Mouse (Mus musculus): ENCODE measurements around the gene Faf1. TPM values are rescaled to one million over a fixed set of nuclear protein-coding genes. Genes with fewer than 3 reads are reported as not detected.
A peak's percentile ranks its signal among the peaks of the same experiment; 100 is the strongest.

Gene Faf1
- polyA plus RNA-seq, 1 experiment from 2014 or later: 22.6 TPM

DNA sequence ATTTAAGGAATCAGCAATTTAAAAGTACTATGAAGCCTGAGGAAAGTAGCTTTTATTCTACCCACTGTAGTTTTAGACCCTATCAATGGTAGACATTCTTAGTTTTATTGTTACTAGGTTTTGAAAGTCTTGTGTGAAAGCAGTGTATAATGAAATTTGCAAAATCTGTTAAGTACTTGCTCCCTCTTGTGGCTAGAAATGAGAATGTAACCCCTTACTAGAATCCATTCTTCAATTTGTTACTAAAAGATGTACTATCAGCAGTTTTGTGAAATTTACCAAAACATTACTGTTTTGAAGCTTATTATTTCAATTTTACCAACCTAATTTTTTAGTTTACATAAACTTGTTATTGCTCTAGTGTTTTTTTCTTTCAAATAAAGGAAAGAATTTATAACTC lies 27.2 kb downstream of the Faf1 start:
- no peak overlapping the region for H3K9ac ChIP-seq (ENCODE audit: low read depth, low read length)
- H3K9me3 ChIP-seq (replicated peaks; ENCODE audit: low read length): no peaks in the 10 kb centered on the region
- H3K4me3 ChIP-seq (replicated peaks; ENCODE audit: low read depth, low read length): no peak overlapping the region
- no peak for ATAC-seq (replicated peaks; ENCODE audit: low FRiP score, low read depth)
- H3K4me2 ChIP-seq (ENCODE audit: low read length): no peak overlapping the region
- no peak overlapping the region for H3K27ac ChIP-seq
- DNase-seq (ENCODE audit: low spot score): peak; percentile 88
- no peaks in the 10 kb centered on the region for H3K27me3 ChIP-seq (ENCODE audit: insufficient read depth, low read length)
- H3K4me1 ChIP-seq (replicated peaks; ENCODE audit: insufficient read depth, low read length): no peaks in the 10 kb centered on the region
- no peaks in the 10 kb centered on the region for H3K36me3 ChIP-seq (ENCODE audit: insufficient read depth, low read length)
- TF ChIP-seq CTCF (IDR thresholded peaks at IDR 0.05; ENCODE audit: low read depth): peak; percentile 81

DNA sequence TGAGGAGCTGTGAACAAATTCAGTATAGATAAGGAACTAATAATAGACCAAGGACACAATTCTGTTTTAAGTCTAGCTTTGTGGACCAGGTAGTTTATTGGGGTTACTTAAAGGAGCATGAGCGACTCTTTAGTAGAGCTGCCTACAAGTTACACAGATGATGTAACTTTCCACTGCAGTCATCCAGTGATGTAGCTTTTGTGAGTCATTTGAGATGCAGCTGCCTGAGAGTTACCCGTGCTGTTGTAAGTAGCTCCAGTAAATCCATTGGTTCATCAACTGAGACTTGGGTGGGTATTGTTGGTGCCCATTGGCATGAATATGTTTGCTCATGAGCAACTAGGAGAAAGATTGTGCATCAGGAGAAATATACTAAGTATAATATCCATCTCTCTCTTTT lies 29.0 kb downstream of the Faf1 start:
- no peak overlapping the region for H3K9ac ChIP-seq (ENCODE audit: low read depth, low read length)
- H3K9me3 ChIP-seq (replicated peaks; ENCODE audit: low read length): no peaks in the 10 kb centered on the region
- H3K36me3 ChIP-seq (ENCODE audit: insufficient read depth, low read length): no peaks in the 10 kb centered on the region
- 88% methylated on average over 2 of the region's 2 CpGs for WGBS
- no peak overlapping the region for H3K27ac ChIP-seq
- no peak for DNase-seq (ENCODE audit: low spot score)
- no peaks in the 10 kb centered on the region for H3K27me3 ChIP-seq (ENCODE audit: insufficient read depth, low read length)
- no peak for TF ChIP-seq CTCF (IDR thresholded peaks at IDR 0.05; ENCODE audit: low read depth)
- no peak for ATAC-seq (replicated peaks; ENCODE audit: low FRiP score, low read depth)
- no peak overlapping the region for H3K4me3 ChIP-seq (replicated peaks; ENCODE audit: low read depth, low read length)
- H3K4me2 ChIP-seq (ENCODE audit: low read length): no peak overlapping the region
- no peaks in the 10 kb centered on the region for H3K4me1 ChIP-seq (replicated peaks; ENCODE audit: insufficient read depth, low read length)

DNA sequence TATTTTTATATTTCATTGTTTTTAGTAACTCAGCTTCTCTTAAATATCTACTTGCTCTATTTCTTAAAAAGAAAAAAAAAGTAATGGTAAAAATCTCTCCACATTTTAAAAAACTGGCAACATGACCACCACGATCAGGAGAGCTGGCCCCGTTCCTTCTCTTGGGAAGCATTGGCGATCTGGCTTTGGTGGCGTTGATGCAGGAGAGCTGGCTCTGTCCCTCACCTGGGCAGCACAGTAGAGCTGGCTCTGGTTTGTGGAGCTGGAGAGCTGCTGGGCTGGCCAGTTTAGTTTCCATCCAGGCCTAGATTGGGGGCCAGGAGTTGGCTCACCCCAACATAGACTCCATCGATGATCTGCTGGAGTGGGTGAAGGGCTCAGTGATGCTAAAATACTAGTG lies 42.9 kb downstream of the Faf1 start:
- H3K4me2 ChIP-seq (ENCODE audit: low read length): no peak overlapping the region
- H3K4me1 ChIP-seq (replicated peaks; ENCODE audit: insufficient read depth, low read length): no peaks in the 10 kb centered on the region
- no peak overlapping the region for H3K27ac ChIP-seq
- DNase-seq (ENCODE audit: low spot score): no peak
- no peak overlapping the region for H3K9ac ChIP-seq (ENCODE audit: low read depth, low read length)
- no peaks in the 10 kb centered on the region for H3K27me3 ChIP-seq (ENCODE audit: insufficient read depth, low read length)
- no peak for ATAC-seq (replicated peaks; ENCODE audit: low FRiP score, low read depth)
- H3K9me3 ChIP-seq (replicated peaks; ENCODE audit: low read length): no peaks in the 10 kb centered on the region
- no peak overlapping the region for H3K4me3 ChIP-seq (replicated peaks; ENCODE audit: low read depth, low read length)
- TF ChIP-seq CTCF (IDR thresholded peaks at IDR 0.05; ENCODE audit: low read depth): no peak
- H3K36me3 ChIP-seq (ENCODE audit: insufficient read depth, low read length): no peaks in the 10 kb centered on the region
- 92% methylated on average over 5 of the region's 5 CpGs for WGBS

DNA sequence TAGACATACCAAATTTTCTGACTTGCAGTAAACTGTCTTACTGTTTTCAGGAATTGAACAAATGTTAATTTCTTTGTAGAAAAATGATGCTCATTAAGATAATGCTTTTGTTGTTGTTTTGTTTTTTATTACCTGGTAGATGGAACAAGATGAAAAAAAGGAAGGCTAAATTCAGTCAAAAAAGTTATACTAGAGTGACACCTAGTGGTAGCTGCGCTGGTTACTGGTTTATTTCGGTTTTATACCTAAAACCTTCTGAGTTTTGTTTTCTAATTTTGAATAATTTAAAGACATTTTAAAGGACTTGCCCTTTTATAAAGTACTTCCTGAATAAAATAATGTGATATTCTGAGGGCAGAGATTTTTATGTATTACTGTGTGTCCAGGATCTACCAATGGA lies 52.9 kb downstream of the Faf1 start:
- WGBS: 9% methylated on average over 2 of the region's 2 CpGs
- ATAC-seq (replicated peaks; ENCODE audit: low FRiP score, low read depth) (no peak), DNase-seq (ENCODE audit: low spot score) (peak; percentile 82)
- no peak overlapping the region for H3K4me3 ChIP-seq (replicated peaks; ENCODE audit: low read depth, low read length)
- no peaks in the 10 kb centered on the region for H3K9me3 ChIP-seq (replicated peaks; ENCODE audit: low read length)
- no peak overlapping the region for H3K27ac ChIP-seq
- peak; percentile 75 for TF ChIP-seq CTCF (IDR thresholded peaks at IDR 0.05; ENCODE audit: low read depth)
- H3K27me3 ChIP-seq (ENCODE audit: insufficient read depth, low read length): no peaks in the 10 kb centered on the region
- H3K36me3 ChIP-seq (ENCODE audit: insufficient read depth, low read length): no peaks in the 10 kb centered on the region
- H3K4me2 ChIP-seq (ENCODE audit: low read length): no peak overlapping the region
- H3K9ac ChIP-seq (ENCODE audit: low read depth, low read length): no peak overlapping the region
- H3K4me1 ChIP-seq (replicated peaks; ENCODE audit: insufficient read depth, low read length): no peaks in the 10 kb centered on the region

DNA sequence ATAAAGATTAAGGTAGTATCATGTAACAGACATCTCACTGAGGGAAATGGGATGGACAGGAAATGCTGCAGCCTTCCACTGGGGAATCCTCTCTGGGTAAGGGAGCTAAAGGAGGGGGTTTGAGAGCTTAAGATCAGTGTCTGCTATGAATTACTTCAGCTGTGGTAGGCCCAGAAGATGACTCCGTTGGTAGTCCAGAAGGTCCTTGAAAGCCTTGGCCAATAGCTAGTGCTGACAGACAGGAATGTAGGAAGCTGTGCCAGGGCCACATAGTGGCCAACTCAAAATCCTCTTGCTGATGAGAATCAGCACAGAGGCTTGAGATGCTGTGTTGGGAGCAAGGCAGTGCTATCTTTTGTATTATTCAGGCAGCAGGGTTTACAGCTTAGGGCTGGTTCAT lies 59.4 kb downstream of the Faf1 start:
- DNase-seq (ENCODE audit: low spot score) (peak; percentile 15), ATAC-seq (replicated peaks; ENCODE audit: low FRiP score, low read depth) (no peak)
- 19% methylated on average over 1 of the region's 1 CpGs for WGBS

DNA sequence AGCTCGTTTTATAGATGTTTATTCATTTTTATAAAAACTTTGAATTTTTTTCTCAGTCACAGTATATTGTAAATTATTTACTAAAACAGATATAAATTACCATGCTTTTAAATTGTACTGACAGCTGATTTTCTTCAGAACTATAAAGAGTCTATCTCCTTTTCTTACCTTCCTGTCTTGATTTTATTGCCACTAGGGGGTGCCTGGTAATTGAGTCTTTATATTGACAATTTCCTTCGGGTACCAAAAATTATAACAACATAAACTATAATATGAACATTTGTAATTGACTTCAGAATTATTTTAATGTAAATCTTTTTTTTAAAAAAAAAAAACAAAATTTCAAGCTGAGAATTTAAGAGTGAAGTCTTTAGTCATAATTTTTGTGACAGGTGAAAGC lies 67.6 kb downstream of the Faf1 start:
- no peak overlapping the region for H3K4me3 ChIP-seq (replicated peaks; ENCODE audit: low read depth, low read length)
- peak; percentile 17 for DNase-seq (ENCODE audit: low spot score)

More for the DNA sequence above, 59.4 kb downstream of the Faf1 start:
- no peaks in the 10 kb centered on the region for H3K27me3 ChIP-seq (ENCODE audit: insufficient read depth, low read length)
- H3K36me3 ChIP-seq (ENCODE audit: insufficient read depth, low read length): no peaks in the 10 kb centered on the region
- no peaks in the 10 kb centered on the region for H3K9me3 ChIP-seq (replicated peaks; ENCODE audit: low read length)
- no peak overlapping the region for H3K27ac ChIP-seq
- no peak overlapping the region for H3K4me3 ChIP-seq (replicated peaks; ENCODE audit: low read depth, low read length)
- no peak overlapping the region for H3K9ac ChIP-seq (ENCODE audit: low read depth, low read length)
- TF ChIP-seq CTCF (IDR thresholded peaks at IDR 0.05; ENCODE audit: low read depth): no peak
- no peaks in the 10 kb centered on the region for H3K4me1 ChIP-seq (replicated peaks; ENCODE audit: insufficient read depth, low read length)
- H3K4me2 ChIP-seq (ENCODE audit: low read length): no peak overlapping the region

DNA sequence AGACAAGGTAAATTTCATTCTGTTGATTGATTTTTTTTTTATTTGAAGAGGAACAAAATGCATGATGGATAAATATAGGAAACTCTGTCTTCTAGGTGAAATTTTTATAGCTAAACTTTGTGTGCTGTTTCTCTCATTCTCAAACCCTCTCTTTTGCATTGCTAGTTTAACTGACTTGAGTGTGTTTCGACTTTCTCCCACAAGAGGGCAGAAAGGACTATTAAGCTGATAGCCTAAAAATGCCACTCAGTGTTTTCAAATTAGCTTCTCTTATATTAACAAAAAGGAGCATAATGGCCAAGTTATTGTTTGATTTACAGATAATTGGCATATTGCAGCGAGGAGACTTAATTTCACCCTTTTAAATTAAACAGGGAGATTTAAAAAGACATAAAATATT lies 82.6 kb downstream of the Faf1 start:
- DNase-seq (ENCODE audit: low spot score) (peak; percentile 79), ATAC-seq (replicated peaks; ENCODE audit: low FRiP score, low read depth) (no peak)
- no peak overlapping the region for H3K27ac ChIP-seq
- H3K9ac ChIP-seq (ENCODE audit: low read depth, low read length): no peak overlapping the region
- TF ChIP-seq CTCF (IDR thresholded peaks at IDR 0.05; ENCODE audit: low read depth): peak; percentile 81
- no peak overlapping the region for H3K4me3 ChIP-seq (replicated peaks; ENCODE audit: low read depth, low read length)
- no peaks in the 10 kb centered on the region for H3K27me3 ChIP-seq (ENCODE audit: insufficient read depth, low read length)
- 43% methylated on average over 2 of the region's 2 CpGs for WGBS
- H3K4me2 ChIP-seq (ENCODE audit: low read length): no peak overlapping the region
- H3K9me3 ChIP-seq (replicated peaks; ENCODE audit: low read length): no peaks in the 10 kb centered on the region
- no peaks in the 10 kb centered on the region for H3K4me1 ChIP-seq (replicated peaks; ENCODE audit: insufficient read depth, low read length)
- no peaks in the 10 kb centered on the region for H3K36me3 ChIP-seq (ENCODE audit: insufficient read depth, low read length)

More for the DNA sequence above, 67.6 kb downstream of the Faf1 start:
- Histone ChIP-seq H3K9ac (ENCODE audit: low read depth, low read length) (no peak overlapping the region), H3K36me3 (ENCODE audit: insufficient read depth, low read length) (no peaks in the 10 kb centered on the region), H3K27ac (no peak overlapping the region), H3K9me3 (replicated peaks; ENCODE audit: low read length) (no peaks in the 10 kb centered on the region), H3K4me1 (replicated peaks; ENCODE audit: insufficient read depth, low read length) (no peaks in the 10 kb centered on the region), H3K27me3 (ENCODE audit: insufficient read depth, low read length) (no peaks in the 10 kb centered on the region), H3K4me2 (ENCODE audit: low read length) (no peak overlapping the region)
- no peak for ATAC-seq (replicated peaks; ENCODE audit: low FRiP score, low read depth)
- peak; percentile 60 for TF ChIP-seq CTCF (IDR thresholded peaks at IDR 0.05; ENCODE audit: low read depth)
- 78% methylated on average over 2 of the region's 2 CpGs for WGBS
